In genomic region chr11:64562771-64563170, GRCm38 (mm10) we compare ENCODE assay signal across 28 mouse cellular contexts.
"Had no signal": no experiment of that assay in that cellular context is flagged by ENCODE, and none has a peak within 500 bp of the region (broad histone marks: within the 10 kb centered on the region; RNA-seq: fewer than 3 reads in every experiment).

No protein-coding gene starts in this region.

- ATAC-seq: hindbrain, embryonic 16.5 days; inflammation-experienced regulatory T-cells, adult 6 months; intestine, embryonic 15.5 days; intestine, postnatal 0 days; liver, embryonic 12.5 days had no signal

- H3K27ac ChIP-seq: gastrocnemius, adult 2 months; heart, embryonic 15.5 days; hindbrain, embryonic 10.5 days; hindbrain, embryonic 12.5 days; hindbrain, embryonic 14.5 days; intestine, embryonic 15.5 days; kidney, embryonic 15.5 days; kidney, postnatal 0 days; limb, embryonic 13.5 days; limb, embryonic 15.5 days; liver, embryonic 12.5 days; liver, embryonic 14.5 days had no signal

- H3K4me3 ChIP-seq: gastrocnemius, adult 2 months; heart, embryonic 15.5 days; hindbrain, embryonic 10.5 days; hindbrain, embryonic 12.5 days; intestine, embryonic 15.5 days; kidney, embryonic 15.5 days; limb, embryonic 13.5 days; limb, embryonic 15.5 days; liver, embryonic 12.5 days had no signal

- H3K9me3 ChIP-seq: heart, embryonic 15.5 days; hindbrain, embryonic 10.5 days; hindbrain, embryonic 12.5 days; intestine, embryonic 15.5 days; kidney, embryonic 15.5 days; limb, embryonic 13.5 days; limb, embryonic 15.5 days; liver, embryonic 12.5 days had no signal

- H3K27me3 ChIP-seq: heart, embryonic 15.5 days; hindbrain, embryonic 12.5 days; intestine, embryonic 15.5 days; kidney, embryonic 15.5 days; limb, embryonic 13.5 days; limb, embryonic 15.5 days; liver, embryonic 12.5 days had no signal

- DNase-seq: gastrocnemius, adult 2 months; gastrocnemius, postnatal 10 days; gastrocnemius, postnatal 25 days; heart, postnatal 14 days; heart, postnatal 4 days; kidney, adult 18-20 months; kidney, adult 9 months; kidney, postnatal 14 days; kidney, postnatal 36 days; layer of hippocampus, adult 9-11 months; layer of hippocampus, postnatal 36 days; left cerebral cortex, postnatal 4 days; lung, adult 18-20 months had no signal

- H3K9ac ChIP-seq: heart, embryonic 15.5 days; hindbrain, embryonic 12.5 days; hindbrain, embryonic 14.5 days; intestine, embryonic 15.5 days; kidney, embryonic 15.5 days; limb, embryonic 13.5 days; limb, embryonic 15.5 days; liver, embryonic 12.5 days; liver, embryonic 14.5 days had no signal

- H3K36me3 ChIP-seq: heart, embryonic 15.5 days; hindbrain, embryonic 10.5 days; hindbrain, embryonic 12.5 days; intestine, embryonic 15.5 days; kidney, embryonic 15.5 days; limb, embryonic 13.5 days; limb, embryonic 15.5 days; liver, embryonic 12.5 days had no signal

- H3K4me1 ChIP-seq: hindbrain, embryonic 10.5 days; hindbrain, embryonic 12.5 days; intestine, embryonic 15.5 days; kidney, embryonic 15.5 days; limb, embryonic 13.5 days; limb, embryonic 15.5 days; liver, embryonic 12.5 days had no signal

- H3K4me2 ChIP-seq: heart, embryonic 11.5 days; heart, embryonic 15.5 days; hindbrain, embryonic 12.5 days; hindbrain, embryonic 14.5 days; intestine, embryonic 15.5 days; kidney, embryonic 15.5 days; limb, embryonic 13.5 days; limb, embryonic 15.5 days; liver, embryonic 12.5 days had no signal
